In genomic region chr1:175389250-175389649, GRCm38 (mm10) we compare ENCODE assay signal across 25 mouse cellular contexts.
"Had no signal": no experiment of that assay in that cellular context is flagged by ENCODE, and none has a peak within 500 bp of the region (broad histone marks: within the 10 kb centered on the region; RNA-seq: fewer than 3 reads in every experiment).

No protein-coding gene starts in this region.

- H3K36me3 ChIP-seq: heart, embryonic 13.5 days; heart, embryonic 15.5 days; hindbrain, embryonic 13.5 days; hindbrain, embryonic 15.5 days; kidney, embryonic 15.5 days; limb, embryonic 13.5 days; limb, embryonic 15.5 days; liver, embryonic 12.5 days had no signal

- H3K4me1 ChIP-seq: heart, embryonic 13.5 days; heart, embryonic 15.5 days; kidney, embryonic 15.5 days; limb, embryonic 13.5 days; limb, embryonic 15.5 days; liver, embryonic 12.5 days had no signal

- H3K27ac ChIP-seq: heart, adult 2 months; heart, embryonic 13.5 days; heart, embryonic 15.5 days; hindbrain, embryonic 13.5 days; hindbrain, embryonic 15.5 days; hindbrain, postnatal 0 days; kidney, embryonic 15.5 days; kidney, postnatal 0 days; limb, embryonic 13.5 days; limb, embryonic 15.5 days; liver, embryonic 12.5 days; liver, embryonic 14.5 days had no signal

- H3K4me2 ChIP-seq: heart, embryonic 11.5 days; heart, embryonic 13.5 days; heart, embryonic 15.5 days; hindbrain, embryonic 13.5 days; hindbrain, embryonic 15.5 days; kidney, embryonic 15.5 days; limb, embryonic 13.5 days; limb, embryonic 15.5 days; liver, embryonic 12.5 days had no signal

- ATAC-seq: hindbrain, postnatal 0 days; intestine, embryonic 16.5 days; liver, embryonic 12.5 days had no signal

- H3K4me3 ChIP-seq: heart, adult 2 months; heart, embryonic 13.5 days; heart, embryonic 15.5 days; hindbrain, embryonic 13.5 days; hindbrain, embryonic 15.5 days; kidney, embryonic 15.5 days; limb, embryonic 13.5 days; limb, embryonic 15.5 days; liver, embryonic 12.5 days had no signal

- H3K9me3 ChIP-seq: heart, embryonic 13.5 days; heart, embryonic 15.5 days; hindbrain, embryonic 13.5 days; hindbrain, embryonic 15.5 days; kidney, embryonic 15.5 days; limb, embryonic 13.5 days; limb, embryonic 15.5 days; liver, embryonic 12.5 days had no signal

- H3K9ac ChIP-seq: heart, embryonic 13.5 days; heart, embryonic 15.5 days; hindbrain, embryonic 13.5 days; hindbrain, embryonic 15.5 days; kidney, embryonic 15.5 days; limb, embryonic 13.5 days; limb, embryonic 15.5 days; liver, embryonic 12.5 days; liver, embryonic 14.5 days had no signal

- DNase-seq: gastrocnemius, postnatal 14 days; gastrocnemius, postnatal 36 days; heart, adult 11 months; heart, adult 2 months; heart, postnatal 14 days; heart, postnatal 36 days; kidney, adult 11 months; kidney, adult 2 months; kidney, adult 9 months; kidney, postnatal 14 days; kidney, postnatal 36 days; left cerebral cortex, postnatal 4 days had no signal

- H3K27me3 ChIP-seq: heart, embryonic 13.5 days; heart, embryonic 15.5 days; hindbrain, embryonic 13.5 days; hindbrain, embryonic 15.5 days; kidney, embryonic 15.5 days; limb, embryonic 13.5 days; limb, embryonic 15.5 days; liver, embryonic 12.5 days had no signal
